Mouse (Mus musculus) right cerebral cortex, postnatal 25 days (tissue): ENCODE measurements around the gene Cd1d1.
"Not testable (repeated sequence)": the region's sequence is repeated elsewhere in the genome, so short reads cannot be mapped to it uniquely, and the experiment has no call there.

Source experiments
- DNase-seq: peaks from one replicate; pipeline ENCODE4 v3.0.0; 2022

The Cd1d1 gene

DNA sequence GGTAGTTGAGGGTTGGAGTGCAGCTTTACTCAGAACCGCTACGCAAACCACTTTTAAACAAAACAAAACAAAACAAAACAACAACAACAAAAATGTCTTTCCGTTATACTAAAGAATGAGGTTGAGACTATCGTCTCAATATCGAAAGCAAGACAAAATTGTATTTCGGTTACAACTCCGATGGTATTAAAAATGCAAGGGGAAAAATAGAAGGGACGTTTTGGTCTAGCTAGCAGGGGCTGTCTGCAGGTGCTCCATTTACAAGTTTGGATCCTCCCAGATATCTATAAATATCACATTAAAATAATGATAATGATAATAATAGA is at the start of gene Cd1d1:
Gene Cd1d1 (minus strand): TSS at position 27 of the 326 bp plus-strand sequence.
- DNase-seq, result no peak

GRCm38 (mm10) chr3:87047801-87048200 is 48.6 kb upstream of the Cd1d1 start:
- DNase-seq, result no peak

- no peak for DNase-seq
Observed at GRCm38 (mm10) chr3:87041733-87042132, 42.5 kb upstream of the Cd1d1 start.

DNA sequence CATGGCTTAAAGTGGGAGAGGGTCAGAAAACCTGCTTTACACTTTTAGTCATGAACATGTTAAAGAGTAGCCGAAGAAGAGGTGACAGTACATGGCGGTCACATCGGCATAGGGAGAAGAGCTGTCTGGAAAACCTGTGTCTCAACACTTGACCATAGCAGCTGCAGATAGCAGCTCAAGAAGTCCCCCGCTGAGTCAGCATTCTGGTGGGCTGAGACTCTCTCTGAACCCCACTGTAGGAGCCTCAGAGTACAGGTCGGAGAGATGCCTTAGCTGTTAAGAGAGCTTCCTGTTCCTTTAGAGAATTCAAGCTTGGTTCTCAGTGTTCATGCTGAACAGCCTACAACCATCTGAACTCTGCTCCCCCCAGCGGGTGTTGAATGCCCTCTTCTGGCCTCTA is 39.3 kb upstream of the Cd1d1 start:
- DNase-seq, result no peak

- DNase-seq, result no peak
Observed at GRCm38 (mm10) chr3:87034061-87034460, 34.8 kb upstream of the Cd1d1 start.

- peak; percentile 53 for DNase-seq
Observed at GRCm38 (mm10) chr3:87033357-87033756, 34.1 kb upstream of the Cd1d1 start.

GRCm38 (mm10) chr3:87030855-87031254 is 31.6 kb upstream of the Cd1d1 start:
- peak; percentile 35 for DNase-seq

DNA sequence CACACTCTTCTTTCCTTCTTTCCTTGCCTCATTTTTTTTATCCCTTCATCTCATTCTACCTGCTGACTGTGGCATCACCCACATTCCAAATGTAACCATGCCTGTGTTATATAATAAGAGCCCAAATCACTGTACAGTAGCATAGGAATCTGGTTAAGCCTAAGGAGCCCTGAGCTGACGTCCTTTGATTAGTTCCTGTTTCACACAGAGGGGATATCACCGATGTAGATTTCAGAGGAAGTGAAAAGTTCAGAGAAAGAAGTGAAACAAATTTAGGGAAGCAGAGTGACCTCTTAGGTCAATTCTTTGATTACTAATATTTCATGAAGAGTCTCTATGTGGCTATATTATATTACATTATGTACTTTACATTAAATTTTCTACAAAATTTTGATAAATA is 18.5 kb upstream of the Cd1d1 start:
- no peak for DNase-seq

- no peak for DNase-seq
Observed at GRCm38 (mm10) chr3:87017001-87017400, 17.8 kb upstream of the Cd1d1 start.

DNA sequence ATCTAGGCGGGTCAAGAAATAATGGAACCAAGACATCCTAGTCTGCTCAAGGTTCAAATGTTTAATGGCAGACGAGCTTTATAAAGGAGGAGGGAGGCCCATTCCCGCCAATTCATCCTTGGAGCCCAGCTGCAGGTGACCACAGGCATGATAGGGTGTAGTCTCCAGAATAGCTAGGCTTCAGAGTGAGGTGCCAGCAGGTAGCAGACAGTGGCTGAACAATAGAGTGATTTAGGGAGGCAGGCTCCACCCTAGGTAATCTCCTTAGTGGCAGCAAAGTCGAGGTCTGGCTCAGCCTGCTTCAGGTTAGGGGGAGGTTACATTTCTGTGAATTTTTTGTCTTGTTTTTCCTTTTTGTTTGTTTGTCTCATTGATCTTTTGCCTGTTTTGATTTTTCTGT is 16.7 kb upstream of the Cd1d1 start:
- DNase-seq, result no peak

GRCm38 (mm10) chr3:87012406-87012805 is 13.2 kb upstream of the Cd1d1 start:
- DNase-seq, result not testable (repeated sequence)

GRCm38 (mm10) chr3:87008281-87008680 is 9.0 kb upstream of the Cd1d1 start:
- not testable (repeated sequence) for DNase-seq

DNA sequence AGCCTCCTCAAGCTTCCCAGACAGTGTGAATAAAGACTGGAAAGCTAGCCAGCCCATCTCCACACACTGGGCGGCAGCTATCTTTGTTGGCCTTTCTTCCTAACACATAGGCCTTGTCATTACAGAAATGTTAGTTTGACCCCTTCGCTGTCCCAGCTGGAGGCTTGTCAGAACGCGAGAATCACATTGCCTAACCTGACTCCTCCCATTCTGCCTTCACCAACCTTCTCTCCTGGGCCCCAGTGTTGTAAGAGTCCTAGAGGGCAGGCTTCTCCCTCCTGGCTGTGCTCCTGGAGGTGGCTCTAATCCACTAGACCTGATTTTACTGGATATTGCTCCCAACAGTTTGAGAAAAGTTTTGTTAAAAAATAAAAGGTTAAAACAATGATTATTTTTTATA is 1.4 kb upstream of the Cd1d1 start:
- no peak for DNase-seq

DNA sequence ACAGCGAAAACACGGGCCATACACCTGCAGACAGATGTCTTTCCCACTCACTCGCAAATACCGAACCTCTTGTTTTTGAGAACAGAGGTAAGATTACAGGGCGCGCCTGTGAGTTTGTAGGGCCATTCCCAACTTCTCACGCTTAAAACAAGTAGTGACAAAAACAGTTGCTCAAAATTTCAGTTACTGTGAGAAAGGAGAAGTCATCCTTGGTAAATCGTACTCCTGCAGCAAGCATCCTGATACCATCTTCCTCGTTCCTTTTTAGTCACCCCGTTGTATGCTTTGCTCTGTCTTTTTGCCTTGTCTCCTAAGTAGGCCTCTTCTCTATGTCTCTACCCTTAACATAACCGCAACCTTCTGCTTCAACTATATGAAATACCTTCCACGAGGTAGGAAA is 810 bp upstream of the Cd1d1 start:
- no peak for DNase-seq

- peak; percentile 33 for DNase-seq
Observed at GRCm38 (mm10) chr3:86998433-86999414, 517 bp downstream of the Cd1d1 start.

- DNase-seq, result no peak
Observed at GRCm38 (mm10) chr3:86996111-86996510, 3.1 kb downstream of the Cd1d1 start.

- DNase-seq, result no peak
Observed at GRCm38 (mm10) chr3:86995381-86995780, 3.9 kb downstream of the Cd1d1 start.

DNA sequence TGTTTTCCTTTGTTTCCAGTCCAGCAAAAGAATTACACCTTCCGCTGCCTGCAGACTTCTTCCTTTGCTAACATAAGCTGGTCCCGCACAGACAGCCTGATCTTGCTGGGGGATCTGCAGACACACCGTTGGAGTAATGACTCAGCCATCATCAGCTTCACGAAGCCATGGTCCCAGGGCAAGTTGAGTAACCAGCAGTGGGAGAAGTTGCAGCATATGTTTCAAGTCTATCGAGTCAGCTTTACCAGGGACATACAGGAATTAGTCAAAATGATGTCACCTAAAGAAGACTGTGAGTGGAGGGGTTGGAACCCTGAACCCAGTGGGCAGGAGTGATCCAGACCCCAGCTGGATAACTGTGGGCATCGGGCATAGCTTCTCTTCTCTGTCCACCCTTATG is 12.3 kb downstream of the Cd1d1 start:
- not testable (repeated sequence) for DNase-seq

- DNase-seq, result no peak
Observed at GRCm38 (mm10) chr3:86986490-86986889, 12.8 kb downstream of the Cd1d1 start.

- no peak for DNase-seq
Observed at GRCm38 (mm10) chr3:86983382-86983781, 15.9 kb downstream of the Cd1d1 start.

DNA sequence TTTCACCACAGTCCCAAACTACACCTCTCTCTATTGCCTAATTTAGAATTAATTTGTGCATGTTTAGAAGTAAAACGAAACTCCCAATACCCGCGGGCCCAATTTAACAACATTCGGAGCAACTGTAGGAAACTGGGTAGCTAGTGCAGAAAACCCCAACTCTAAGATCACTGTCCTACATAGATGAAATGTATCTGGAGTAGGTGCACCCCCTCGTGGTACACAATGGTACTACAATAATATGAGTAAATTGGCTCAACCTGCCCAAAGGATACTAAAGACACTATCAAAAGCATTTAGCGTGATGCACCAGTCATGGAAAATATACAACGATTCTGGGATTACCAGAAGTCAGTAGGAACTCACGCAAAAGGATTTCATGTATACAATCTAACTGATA is 22.7 kb downstream of the Cd1d1 start:
- peak; percentile 34 for DNase-seq

DNA sequence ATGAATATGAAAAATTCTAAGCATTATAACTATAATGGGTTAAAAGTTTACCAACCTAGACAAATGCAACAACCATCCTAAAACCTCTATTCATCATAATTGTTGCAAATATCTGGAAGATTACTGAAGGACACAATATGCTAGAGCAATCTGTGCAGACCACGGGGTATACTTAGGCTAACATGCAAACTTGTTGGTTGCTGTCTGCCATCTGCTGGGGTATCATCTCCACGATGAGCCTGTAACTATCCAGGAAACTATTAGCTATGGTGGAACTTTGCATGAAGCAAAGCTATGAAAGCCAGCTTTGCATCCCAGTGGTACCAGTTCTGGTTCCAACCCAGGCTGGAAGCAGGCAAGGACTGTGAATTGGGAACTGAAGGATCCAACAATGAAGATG is 24.1 kb downstream of the Cd1d1 start:
- DNase-seq, result no peak

- DNase-seq, result no peak
Observed at GRCm38 (mm10) chr3:86962665-86963435, 36.4 kb downstream of the Cd1d1 start.

- no peak for DNase-seq
Observed at GRCm38 (mm10) chr3:86961395-86961669, 37.9 kb downstream of the Cd1d1 start.
